Mouse (Mus musculus): ENCODE measurements at regions not wholly inside any gene's neighbourhood (a gene's known extent, or its start where the extent isn't known, plus 50 kb on each side); places are given as distances from the start of the nearest gene placed in this dataset.

- Histone ChIP-seq H3K27me3 (ENCODE audit: insufficient read depth, low read length) (no peaks in the 10 kb centered on the region), H3K36me3 (ENCODE audit: insufficient read depth, low read length) (no peaks in the 10 kb centered on the region), H3K4me3 (replicated peaks; ENCODE audit: low read depth, low read length) (no peak overlapping the region), H3K27ac (no peak overlapping the region), H3K4me2 (ENCODE audit: low read length) (no peak overlapping the region), H3K9me3 (replicated peaks; ENCODE audit: low read length) (no peaks in the 10 kb centered on the region), H3K4me1 (replicated peaks; ENCODE audit: insufficient read depth, low read length) (0 out of 2 replicates have a peak, but pooled peaks cover under 1% of the 10 kb centered on the region), H3K9ac (ENCODE audit: low read depth, low read length) (no peak overlapping the region)
- DNase-seq (ENCODE audit: low spot score), result no peak
- ATAC-seq (replicated peaks; ENCODE audit: low FRiP score, low read depth), result no peak
- no peak for TF ChIP-seq CTCF (IDR thresholded peaks at IDR 0.05; ENCODE audit: low read depth)
- 90% methylated on average over 8 of the region's 8 CpGs for WGBS
These were observed 99.7 kb upstream of the Jun start for GRCm38 (mm10) chr4:95151678-95152077.

DNA sequence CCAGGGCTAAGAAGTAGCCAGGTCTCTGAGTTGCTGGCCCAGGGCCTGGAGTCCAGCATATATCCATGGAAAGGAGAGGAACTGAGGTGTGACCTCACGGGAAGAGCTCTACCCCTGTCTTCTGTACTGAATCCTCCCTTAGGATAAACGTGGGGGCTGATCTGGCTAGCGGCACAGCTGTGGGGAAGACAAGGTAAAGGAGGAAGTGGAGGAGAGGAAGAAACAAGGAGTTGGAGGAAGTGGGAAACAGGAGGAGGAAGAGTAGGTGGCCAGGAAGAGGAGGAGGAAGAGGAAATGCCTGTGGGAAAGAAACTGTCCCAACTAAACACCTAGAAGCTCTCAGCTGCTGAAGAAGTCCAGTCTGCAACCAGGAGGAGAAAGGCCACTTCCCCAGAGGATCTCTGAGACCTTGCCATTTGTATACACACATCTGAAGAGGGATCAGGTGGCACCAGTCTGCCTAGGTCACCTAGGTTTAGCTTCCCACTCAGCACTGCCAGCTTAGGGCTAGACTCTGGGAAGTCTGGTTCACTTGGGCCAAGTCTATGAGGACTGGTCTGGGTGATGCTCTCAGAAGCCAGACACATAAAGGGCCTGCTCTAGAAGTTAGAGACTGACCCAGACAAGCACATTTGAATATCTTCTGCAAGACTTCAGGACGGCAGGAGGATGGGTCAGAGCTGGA, 100.6 kb upstream of the Jun start:
- peaks cover 5% of the 10 kb centered on the region; the same call in 1 of the 2 replicates for H3K4me1 ChIP-seq (replicated peaks; ENCODE audit: insufficient read depth, low read length)
- no peak for TF ChIP-seq CTCF (IDR thresholded peaks at IDR 0.05; ENCODE audit: low read depth)
- no peak overlapping the region for H3K27ac ChIP-seq
- 66% methylated on average over 4 of the region's 4 CpGs for WGBS
- DNase-seq (ENCODE audit: low spot score), result no peak
- H3K9ac ChIP-seq (ENCODE audit: low read depth, low read length), result no peak overlapping the region
- no peaks in the 10 kb centered on the region for H3K36me3 ChIP-seq (ENCODE audit: insufficient read depth, low read length)
- no peak overlapping the region for H3K4me2 ChIP-seq (ENCODE audit: low read length)
- H3K4me3 ChIP-seq (replicated peaks; ENCODE audit: low read depth, low read length), result no peak overlapping the region
- ATAC-seq (replicated peaks; ENCODE audit: low FRiP score, low read depth), result no peak
- H3K9me3 ChIP-seq (replicated peaks; ENCODE audit: low read length), result no peaks in the 10 kb centered on the region
- H3K27me3 ChIP-seq (ENCODE audit: insufficient read depth, low read length), result no peaks in the 10 kb centered on the region

DNA sequence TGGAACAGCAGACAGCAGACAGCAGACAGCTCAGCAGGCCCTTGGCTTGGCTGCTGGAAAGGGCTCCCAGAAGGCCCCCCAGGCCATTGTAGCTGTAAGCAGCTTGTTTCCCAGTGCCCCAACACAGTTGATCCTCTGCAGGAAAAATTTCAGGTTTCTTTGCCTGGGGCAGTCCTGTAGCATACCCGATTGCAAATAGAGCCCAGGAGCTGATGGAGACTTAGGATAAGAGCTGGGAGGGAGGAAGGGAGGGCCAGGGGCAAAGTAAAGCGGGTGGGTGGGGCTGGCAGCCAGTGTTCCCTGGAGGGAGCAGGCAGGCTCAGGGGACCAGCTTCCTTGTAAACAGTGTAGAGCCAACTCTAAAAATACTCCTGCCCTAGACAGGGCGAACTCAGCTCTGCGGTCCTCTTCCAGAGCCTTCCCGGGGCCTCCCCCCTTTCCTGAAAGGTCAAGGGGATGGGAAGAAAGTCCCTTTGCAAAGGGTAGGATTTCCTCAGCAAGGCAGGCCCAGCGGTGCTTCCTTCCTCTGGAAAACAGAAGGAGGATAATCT, 101.8 kb upstream of the Jun start:
- peak; percentile 67; the same call in 1 of the 2 replicates for ATAC-seq (replicated peaks; ENCODE audit: low FRiP score, low read depth)
- Histone ChIP-seq H3K36me3 (ENCODE audit: insufficient read depth, low read length) (no peaks in the 10 kb centered on the region), H3K4me3 (replicated peaks; ENCODE audit: low read depth, low read length) (no peak overlapping the region), H3K4me2 (ENCODE audit: low read length) (no peak overlapping the region), H3K4me1 (replicated peaks; ENCODE audit: insufficient read depth, low read length) (peaks cover 5% of the 10 kb centered on the region; the same call in 1 of the 2 replicates), H3K27ac (peak overlapping the region; percentile 71), H3K9me3 (replicated peaks; ENCODE audit: low read length) (no peaks in the 10 kb centered on the region), H3K9ac (ENCODE audit: low read depth, low read length) (no peak overlapping the region), H3K27me3 (ENCODE audit: insufficient read depth, low read length) (no peaks in the 10 kb centered on the region)
- 6% methylated on average over 6 of the region's 6 CpGs for WGBS
- DNase-seq (ENCODE audit: low spot score), result peak; percentile 75
- TF ChIP-seq CTCF (IDR thresholded peaks at IDR 0.05; ENCODE audit: low read depth), result no peak

GRCm38 (mm10) chr4:95154377-95154776, 102.4 kb upstream of the Jun start:
- Histone ChIP-seq H3K27ac (0 out of 2 replicates have a peak overlapping the region, but pooled peaks have one; percentile 71), H3K9ac (ENCODE audit: low read depth, low read length) (no peak overlapping the region), H3K9me3 (replicated peaks; ENCODE audit: low read length) (no peaks in the 10 kb centered on the region), H3K4me3 (replicated peaks; ENCODE audit: low read depth, low read length) (no peak overlapping the region), H3K4me2 (ENCODE audit: low read length) (no peak overlapping the region), H3K27me3 (ENCODE audit: insufficient read depth, low read length) (no peaks in the 10 kb centered on the region), H3K4me1 (replicated peaks; ENCODE audit: insufficient read depth, low read length) (peaks cover 5% of the 10 kb centered on the region; the same call in 1 of the 2 replicates), H3K36me3 (ENCODE audit: insufficient read depth, low read length) (no peaks in the 10 kb centered on the region)
- no peak for TF ChIP-seq CTCF (IDR thresholded peaks at IDR 0.05; ENCODE audit: low read depth)
- ATAC-seq (replicated peaks; ENCODE audit: low FRiP score, low read depth) (no peak), DNase-seq (ENCODE audit: low spot score) (no peak)
- 62% methylated on average over 14 of the region's 14 CpGs for WGBS

GRCm38 (mm10) chr4:95155178-95155577, 103.2 kb upstream of the Jun start:
- no peak overlapping the region for H3K27ac ChIP-seq
- ATAC-seq (replicated peaks; ENCODE audit: low FRiP score, low read depth) (no peak), DNase-seq (ENCODE audit: low spot score) (no peak)
- no peak overlapping the region for H3K4me3 ChIP-seq (replicated peaks; ENCODE audit: low read depth, low read length)
- no peak overlapping the region for H3K9ac ChIP-seq (ENCODE audit: low read depth, low read length)
- no peak for TF ChIP-seq CTCF (IDR thresholded peaks at IDR 0.05; ENCODE audit: low read depth)
- peaks cover 7% of the 10 kb centered on the region; the same call in 1 of the 2 replicates for H3K4me1 ChIP-seq (replicated peaks; ENCODE audit: insufficient read depth, low read length)
- no peaks in the 10 kb centered on the region for H3K27me3 ChIP-seq (ENCODE audit: insufficient read depth, low read length)
- no peaks in the 10 kb centered on the region for H3K36me3 ChIP-seq (ENCODE audit: insufficient read depth, low read length)
- 84% methylated on average over 2 of the region's 2 CpGs for WGBS
- H3K9me3 ChIP-seq (replicated peaks; ENCODE audit: low read length), result no peaks in the 10 kb centered on the region
- no peak overlapping the region for H3K4me2 ChIP-seq (ENCODE audit: low read length)

DNA sequence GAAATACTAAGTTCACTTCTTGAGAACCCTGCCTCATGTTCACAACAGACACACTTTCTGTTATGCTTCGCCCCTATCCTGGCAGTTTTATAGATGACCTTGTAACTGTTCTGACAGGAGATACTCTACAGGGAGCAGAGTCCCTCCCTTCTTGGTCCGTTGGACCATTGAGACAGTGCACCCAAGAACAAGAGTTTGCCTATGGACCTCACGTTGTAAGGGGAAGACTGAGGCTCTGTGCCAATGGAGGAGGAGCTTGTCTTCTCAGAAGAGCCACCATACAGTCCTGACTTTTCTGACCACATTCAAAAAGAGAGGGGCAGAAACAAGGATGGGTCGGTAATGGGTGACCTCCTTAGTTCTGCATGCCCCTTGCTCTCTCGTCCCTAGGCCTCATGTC, 103.8 kb upstream of the Jun start:
- H3K36me3 ChIP-seq (ENCODE audit: insufficient read depth, low read length), result no peaks in the 10 kb centered on the region
- H3K27me3 ChIP-seq (ENCODE audit: insufficient read depth, low read length), result no peaks in the 10 kb centered on the region
- no peak overlapping the region for H3K4me2 ChIP-seq (ENCODE audit: low read length)
- H3K4me3 ChIP-seq (replicated peaks; ENCODE audit: low read depth, low read length), result no peak overlapping the region
- no peak overlapping the region for H3K9ac ChIP-seq (ENCODE audit: low read depth, low read length)
- TF ChIP-seq CTCF (IDR thresholded peaks at IDR 0.05; ENCODE audit: low read depth), result no peak
- peaks cover 13% of the 10 kb centered on the region; the same call in 1 of the 2 replicates for H3K4me1 ChIP-seq (replicated peaks; ENCODE audit: insufficient read depth, low read length)
- DNase-seq (ENCODE audit: low spot score), result no peak
- WGBS, result 70% methylated on average over 5 of the region's 5 CpGs
- ATAC-seq (replicated peaks; ENCODE audit: low FRiP score, low read depth), result no peak
- H3K27ac ChIP-seq, result no peak overlapping the region
- no peaks in the 10 kb centered on the region for H3K9me3 ChIP-seq (replicated peaks; ENCODE audit: low read length)
